Comparison of ENCODE assay signal across 13 mouse cellular contexts in the genomic region with DNA sequence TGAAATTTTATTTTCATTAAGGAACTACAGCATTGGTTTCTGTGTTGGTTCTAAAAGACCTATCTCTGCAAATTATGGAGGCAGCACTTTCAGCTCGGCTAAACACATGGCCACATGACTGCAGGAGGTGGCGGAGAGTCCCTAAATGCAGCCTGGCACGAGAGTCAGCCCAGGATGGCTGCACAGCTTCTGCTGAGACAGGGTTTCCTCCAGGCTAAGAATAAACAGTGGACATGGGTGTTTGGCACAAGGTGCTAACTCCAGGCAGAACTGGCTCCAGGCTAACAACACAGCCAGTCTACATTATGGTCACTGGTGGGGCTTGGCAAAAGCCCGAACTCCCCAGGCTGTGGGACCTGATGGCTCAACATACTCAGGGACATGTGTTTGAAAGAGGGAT. TPM values are rescaled to one million over a fixed set of nuclear protein-coding genes. Genes with fewer than 3 reads are reported as not detected.
DNase-seq lines count a peak whose midpoint lies in the region; ATAC-seq and TF ChIP-seq lines count a peak whose summit lies in the region.
"Had no signal": no experiment of that assay in that cellular context is flagged by ENCODE, and none has a peak within 500 bp of the region (broad histone marks: within the 10 kb centered on the region; RNA-seq: fewer than 3 reads in every experiment).

No protein-coding gene starts in this region.

- no peak for TF ChIP-seq POLR2A in olfactory bulb, adult 2 months (IDR thresholded peaks at IDR 0.05; ENCODE audit: insufficient read depth, low read depth, low read length)

- DNase-seq in adrenal gland, postnatal 10 days = peak; percentile 51
- no peak for DNase-seq in adrenal gland, postnatal 4 days (ENCODE audit: low spot score in 2 of 2)
- peak; percentile 7 to 43 for DNase-seq in left cerebral cortex, adult 18-20 months (ENCODE audit: low spot score in 2 of 2)
- DNase-seq in left cerebral cortex, adult 2 months (ENCODE audit: extremely low spot score in 1 of 2, low spot score in 2 of 2) = no peak
- DNase-seq in gastrocnemius, postnatal 10 days = peak; percentile 33
- no peak for DNase-seq in layer of hippocampus, postnatal 36 days
- no peak for DNase-seq in midbrain, embryonic 14.5 days

- H3K9ac ChIP-seq in midbrain, embryonic 14.5 days (replicated peaks; ENCODE audit: low read length) = no peak overlapping the region

- no peak for ATAC-seq in midbrain, embryonic 14.5 days (ENCODE audit: low FRiP score, low TSS enrichment)
- ATAC-seq: intestine, postnatal 0 days had no signal

- 60% methylated on average over 4 of the region's 4 CpGs for WGBS in olfactory bulb, adult 2 months
- WGBS in midbrain, embryonic 14.5 days = 96% methylated on average over 4 of the region's 4 CpGs

- H3K36me3 ChIP-seq in midbrain, embryonic 14.5 days (ENCODE audit: control insufficient read depth, insufficient read depth, low read length) = peaks cover 35% of the 10 kb centered on the region

- H3K27me3 ChIP-seq in midbrain, embryonic 14.5 days (ENCODE audit: control insufficient read depth, insufficient read depth, low read length) = no peaks in the 10 kb centered on the region

- no peak overlapping the region for H3K27ac ChIP-seq in left cerebral cortex, adult 2 months
- 0 out of 2 replicates have a peak overlapping the region, but pooled peaks have one; percentile 52 for H3K27ac ChIP-seq in olfactory bulb, adult 2 months (ENCODE audit: insufficient read depth, low read depth, low read length)
- H3K27ac ChIP-seq in midbrain, embryonic 14.5 days (replicated peaks; ENCODE audit: low read depth, low read length) = no peak overlapping the region
- H3K27ac ChIP-seq: macrophage had no signal

- intact Hi-C loops in left cerebral cortex, adult 2 months (cut with DNase I) = no loop called here

- no peak overlapping the region for H3K4me2 ChIP-seq in midbrain, embryonic 14.5 days (ENCODE audit: low read length)

- peaks cover 23% of the 10 kb centered on the region for H3K4me1 ChIP-seq in olfactory bulb, adult 2 months (ENCODE audit: control insufficient read depth, insufficient read depth, low read length)
- H3K4me1 ChIP-seq in midbrain, embryonic 14.5 days (ENCODE audit: control insufficient read depth, insufficient read depth, low read length) = no peaks in the 10 kb centered on the region

- no peaks in the 10 kb centered on the region for H3K9me3 ChIP-seq in midbrain, embryonic 14.5 days (ENCODE audit: control insufficient read depth, low read length)

- H3K4me3 ChIP-seq in left cerebral cortex, adult 2 months = no peak overlapping the region
- H3K4me3 ChIP-seq in olfactory bulb, adult 2 months (ENCODE audit: insufficient read depth, low read depth, low read length) = no peak overlapping the region
- no peak overlapping the region for H3K4me3 ChIP-seq in midbrain, embryonic 14.5 days (replicated peaks; ENCODE audit: low read depth, low read length)

- no peak for TF ChIP-seq CTCF in left cerebral cortex, adult 2 months (IDR thresholded peaks at IDR 0.05)
- no peak for TF ChIP-seq CTCF in olfactory bulb, adult 2 months (IDR thresholded peaks at IDR 0.05; ENCODE audit: insufficient read depth, low read depth, low read length)

RNA-seq across cellular contexts. Expression of gene Cacng1, which starts 14.6 kb away (rescaled TPM):
- 10 to 100 TPM in 1 of 2 experiments, 1 to 10 TPM in 1; 5.6 to 13.3 TPM for total RNA-seq in adrenal gland, postnatal 10 days (2021)
- 10 to 100 TPM in 1 of 2 experiments, 1 to 10 TPM in 1; 2.4 to 11.1 TPM for total RNA-seq in adrenal gland, postnatal 4 days (2021)
- total RNA-seq in left cerebral cortex, adult 18-20 months (2021) = under 1 TPM in 1 of 2 experiments, not detected in 1; 0.30 TPM
- total RNA-seq in left cerebral cortex, adult 2 months (2021) = not detected
- 100 to 1,000 TPM; 457 to 476 TPM for total RNA-seq in gastrocnemius, postnatal 10 days (2021)
- not detected in 2 replicates for polyA plus RNA-seq in olfactory bulb, adult 2 months (2012; ENCODE audit: insufficient read depth, insufficient read length, low replicate concordance, missing spikeins)
- total RNA-seq in layer of hippocampus, postnatal 36 days (2021) = not detected
- polyA plus RNA-seq in midbrain, embryonic 14.5 days (2014; fragmentation: Nextera tagmentation; extraction: Ambion mirVana) = 0.45 and 0.46 TPM in 2 replicates
- total RNA-seq: granulocyte monocyte progenitor cell, adult 5-6 weeks; liver, adult 2 months; neutrophil, adult 5-6 weeks had no signal
- polyA plus RNA-seq: macrophage had no signal

Comparison
In these comparisons a context has a peak if more than half of its experiments do, and no peak if none do; other contexts are left out.
1. DNase-seq: peak in adrenal gland, postnatal 10 days (single experiment), left cerebral cortex, adult 18-20 months (2 of 2) and gastrocnemius, postnatal 10 days (single experiment); none in adrenal gland, postnatal 4 days (0 of 2), left cerebral cortex, adult 2 months (0 of 2), layer of hippocampus, postnatal 36 days (0 of 2) and midbrain, embryonic 14.5 days (single experiment).
2. RNA of gene Cacng1, which starts 14.6 kb away (total RNA-seq): 457 to 476 TPM in gastrocnemius, postnatal 10 days; 5.6 to 13.3 TPM in adrenal gland, postnatal 10 days, 2.4 to 11.1 TPM in adrenal gland, postnatal 4 days, 0.30 TPM in left cerebral cortex, adult 18-20 months, not detected in left cerebral cortex, adult 2 months and not detected in layer of hippocampus, postnatal 36 days; every median in the first group is over 10 times any median in the second.